Mouse (Mus musculus): ENCODE measurements around the gene Sf1.

DNA sequence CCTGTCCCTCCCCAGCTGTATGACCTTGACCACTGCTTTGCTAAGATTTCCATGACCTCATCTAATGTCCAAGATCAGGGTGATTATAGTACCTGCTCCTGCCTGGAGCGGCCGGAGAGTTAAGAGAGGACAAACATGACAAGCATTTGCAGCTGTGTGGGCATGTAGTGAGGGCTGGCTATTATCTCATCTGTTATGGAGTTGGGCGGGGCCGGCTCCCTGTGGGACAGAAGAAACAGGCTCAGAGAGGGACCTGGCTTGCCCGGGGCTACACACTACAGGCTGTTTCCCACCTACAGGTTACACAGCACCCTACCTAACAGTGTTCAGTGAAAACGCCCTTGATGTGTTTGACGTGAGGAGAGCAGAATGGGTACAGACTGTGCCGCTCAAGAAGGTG, 42.1 kb upstream of the Sf1 start:
- TF ChIP-seq CTCF (IDR thresholded peaks at IDR 0.05; ENCODE audit: low read depth, low read length): no peak
- no peak for TF ChIP-seq POLR2A (IDR thresholded peaks at IDR 0.05; ENCODE audit: insufficient read depth, low read length)
